Mouse (Mus musculus) bone marrow, adult 2 months (tissue): ENCODE measurements around the gene Hdac8. TPM values are rescaled to one million over a fixed set of nuclear protein-coding genes. Genes with fewer than 3 reads are reported as not detected.

Experiments
- H3K27ac ChIP-seq: fragments of 200-500 bp; 2 replicates; pipeline ENCODE4 v1.5.1; 2012; ENCODE audit warnings: low read depth, mild to moderate bottlenecking, control low read depth, inconsistent platforms, low read length; ENCODE audit not compliant: control insufficient read depth, poor library complexity, insufficient read depth
- H3K4me1 ChIP-seq: fragments of 200-500 bp; 2 replicates; pipeline ENCODE4 v1.6.1; 2011; ENCODE audit warnings: low read length; ENCODE audit not compliant: control insufficient read depth, insufficient read depth
- H3K4me3 ChIP-seq: fragments of 200-500 bp; replicated peaks from 2 replicates; pipeline ENCODE3; 2011; ENCODE audit warnings: mild to moderate bottlenecking, low read depth, low read length, control low read depth; ENCODE audit not compliant: control insufficient read depth
- CTCF ChIP-seq: fragments of 200-500 bp; IDR thresholded peaks from 2 replicates; pipeline ENCODE4 v1.5.1; 2011; ENCODE audit warnings: low read length, control low read depth; ENCODE audit not compliant: control insufficient read depth, insufficient read depth
- POLR2A ChIP-seq: fragments of 200-500 bp; IDR thresholded peaks from 2 replicates; pipeline ENCODE4 v1.6.1; 2011; ENCODE audit warnings: low read depth, mild to moderate bottlenecking, control low read depth, low read length, borderline replicate concordance; ENCODE audit not compliant: control insufficient read depth
- WGBS: fragments of 180-500 bp; shearing (Covaris S2); methylation state at CpG from one replicate; pipeline ENCODE4 v1.1.7; 2018; 5-methylcytosine and 5-hydroxymethylcytosine counted together
- polyA plus RNA-seq: library from polyadenylated mRNA; stranded (reverse); fragments of >200 nt; gene quantifications from 2 replicates; pipeline ENCODE4 v1.2.4, GENCODE M21; 2011; ENCODE audit warnings: low replicate concordance; ENCODE audit not compliant: missing spikeins, insufficient read depth, insufficient read length

Hdac8 gene
- polyA plus RNA-seq, 1 experiment = 10.4 TPM

- TF ChIP-seq POLR2A (no peak), CTCF (no peak)
- H3K4me1 ChIP-seq = no peaks in the 10 kb centered on the region
- 14% methylated on average over 44 of the region's 44 CpGs for WGBS
- H3K27ac ChIP-seq = no peak within 1 kb of the TSS
- H3K4me3 ChIP-seq = peak within 1 kb of the TSS; percentile 9
Measured at GRCm38 (mm10) chrX:102251937-102252860, 253.0 kb downstream of the Hdac8 start, which contains the start of gene Cited1. Cited1 (minus strand) TSS chrX:102252181.

GRCm38 (mm10) chrX:102251221-102251936, 253.8 kb downstream of the Hdac8 start:
- Histone ChIP-seq H3K4me1 (no peaks in the 10 kb centered on the region), H3K27ac (no peak overlapping the region), H3K4me3 (no peak overlapping the region)
- TF ChIP-seq CTCF (no peak), POLR2A (no peak)
- 9% methylated on average over 78 of the region's 80 CpGs for WGBS

GRCm38 (mm10) chrX:102250891-102251170, 254.3 kb downstream of the Hdac8 start:
- 17% methylated on average over 24 of the region's 24 CpGs for WGBS
- no peaks in the 10 kb centered on the region for H3K4me1 ChIP-seq
- H3K27ac ChIP-seq = no peak overlapping the region
- TF ChIP-seq CTCF = no peak
- no peak for TF ChIP-seq POLR2A
- no peak overlapping the region for H3K4me3 ChIP-seq

DNA sequence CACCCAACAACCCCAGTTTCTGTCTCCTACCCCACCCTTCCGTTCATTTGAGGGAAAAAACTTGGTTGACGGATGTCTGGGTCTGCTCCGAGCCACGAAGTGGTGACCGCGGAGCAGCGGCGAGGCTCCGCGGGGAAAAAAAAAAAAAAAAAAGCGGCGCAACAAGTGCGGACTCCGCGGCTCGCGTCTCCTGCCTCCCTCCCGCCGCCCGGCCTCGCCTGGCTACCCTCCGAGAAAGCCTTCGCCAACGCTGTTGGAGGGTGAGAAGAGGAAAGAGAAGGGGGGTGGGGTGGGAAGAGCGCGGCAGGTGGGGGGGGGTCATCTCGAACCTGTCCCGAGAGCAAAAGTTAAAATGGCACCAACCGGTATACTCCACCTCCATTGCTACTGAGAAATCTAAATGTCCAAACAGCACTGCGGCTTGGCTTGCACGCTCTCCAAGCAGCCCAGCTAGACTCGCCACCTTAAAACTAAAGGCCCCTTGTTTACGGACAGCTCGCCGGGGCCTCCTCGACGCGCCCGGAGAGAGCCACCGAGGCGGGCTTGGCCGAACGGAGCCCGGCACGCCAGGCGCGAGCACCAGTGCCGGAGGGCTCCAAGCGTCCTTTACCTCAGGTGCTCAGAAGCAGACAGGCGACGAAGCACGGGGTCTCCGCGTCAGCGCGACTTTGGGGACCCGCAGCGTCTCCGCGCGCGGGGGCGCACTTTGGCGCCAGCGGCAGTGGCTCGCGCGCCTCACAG, 254.8 kb downstream of the Hdac8 start:
- WGBS = 13% methylated on average over 64 of the region's 68 CpGs
- TF ChIP-seq CTCF (no peak), POLR2A (no peak)
- no peak overlapping the region for H3K27ac ChIP-seq
- no peaks in the 10 kb centered on the region for H3K4me1 ChIP-seq
- no peak overlapping the region for H3K4me3 ChIP-seq

DNA sequence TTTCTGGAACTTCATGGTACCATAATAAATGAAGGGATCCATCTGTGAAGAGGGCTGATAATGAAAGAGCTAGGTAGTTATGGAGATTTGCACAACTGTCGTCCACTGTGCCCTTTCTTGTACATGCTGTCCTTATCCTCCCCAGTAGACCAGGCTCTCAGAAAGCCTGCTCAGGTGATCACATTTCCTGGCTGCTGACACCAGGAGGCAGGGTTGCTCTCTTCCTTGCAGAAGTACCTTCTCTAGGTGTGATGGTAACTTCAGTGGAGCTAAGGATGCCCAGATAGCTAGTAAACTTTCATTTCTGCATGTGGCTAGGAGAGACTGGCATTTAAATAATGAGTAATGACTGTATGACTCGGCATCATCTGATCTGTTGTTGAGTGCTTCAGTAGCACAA, 260.8 kb downstream of the Hdac8 start:
- TF ChIP-seq POLR2A = no peak
- TF ChIP-seq CTCF = no peak
- WGBS = 41% methylated on average over 2 of the region's 2 CpGs
- Histone ChIP-seq H3K4me3 (no peak overlapping the region), H3K27ac (no peak overlapping the region), H3K4me1 (no peaks in the 10 kb centered on the region)

Other genes starting within 250 kb of the Hdac8 start
- 1.5 and 2.2 TPM in 2 replicates for gene Phka1, start 138.9 kb upstream of the Hdac8 start, polyA plus RNA-seq
- gene Gm3880, start 181.6 kb upstream of the Hdac8 start, polyA plus RNA-seq = not detected in 2 replicates
- gene Gm9112, start 202.3 kb upstream of the Hdac8 start, polyA plus RNA-seq = not detected in 2 replicates
- gene Dmrtc1b, start 202.5 kb upstream of the Hdac8 start, polyA plus RNA-seq = not detected in 2 replicates